Mouse (Mus musculus) liver, embryonic 12.5 days (tissue): ENCODE results near the gene Asb17. TPM values are rescaled to one million over a fixed set of nuclear protein-coding genes. Genes with fewer than 3 reads are reported as not detected.

ENCODE experiments used
- ATAC-seq: fragments of 200-750 bp; cut with Nextera tagmentation; 2 replicates; pipeline ENCODE4 v1.8.0; 2017; ENCODE audit warnings: moderate number of reproducible peaks, mild to moderate bottlenecking, moderate library complexity
- H3K27ac ChIP-seq: fragments of 300-500 bp; sonication (generic); 2 replicates; pipeline ENCODE4 v1.5.1; 2016; ENCODE audit warnings: mild to moderate bottlenecking
- H3K27me3 ChIP-seq: fragments of 300-500 bp; sonication (generic); replicated peaks from 2 replicates; pipeline ENCODE4 v1.6.1; 2016; ENCODE audit warnings: mild to moderate bottlenecking, moderate library complexity
- H3K36me3 ChIP-seq: fragments of 300-500 bp; sonication (generic); 2 replicates; pipeline ENCODE4 v1.6.1; 2016; ENCODE audit warnings: mild to moderate bottlenecking, moderate library complexity
- H3K4me1 ChIP-seq: fragments of 300-500 bp; sonication (generic); 2 replicates; pipeline ENCODE4 v1.6.1; 2016
- H3K4me2 ChIP-seq: fragments of 300-500 bp; sonication (generic); 2 replicates; pipeline ENCODE4 v1.6.1; 2016; ENCODE audit warnings: mild to moderate bottlenecking, moderate library complexity
- H3K4me3 ChIP-seq: fragments of 300-500 bp; sonication (generic); 2 replicates; pipeline ENCODE4 v1.5.1; 2016; ENCODE audit warnings: mild to moderate bottlenecking, moderate library complexity
- H3K9ac ChIP-seq: fragments of 300-500 bp; sonication (generic); 2 replicates; pipeline ENCODE4 v1.6.1; 2016; ENCODE audit warnings: mild to moderate bottlenecking, moderate library complexity
- H3K9me3 ChIP-seq: fragments of 300-500 bp; sonication (generic); replicated peaks from 2 replicates; pipeline ENCODE4 v1.6.1; 2016; ENCODE audit warnings: mild to moderate bottlenecking, moderate library complexity
- WGBS: fragments of 180-500 bp; shearing (Covaris S2); methylation state at CpG from one replicate; pipeline ENCODE4 v1.1.7; 2016; ENCODE audit not compliant: insufficient replicate concordance; 5-methylcytosine and 5-hydroxymethylcytosine counted together
- polyA plus RNA-seq: library from polyadenylated mRNA; unstranded; fragments of >200 nt; fragmentation: Nextera tagmentation; extraction: Ambion mirVana; gene quantifications from 2 replicates; pipeline ENCODE4 v1.2.1, GENCODE M21; 2016

Gene Asb17
- polyA plus RNA-seq, 1 experiment from 2014 or later, result 6.4 TPM

DNA sequence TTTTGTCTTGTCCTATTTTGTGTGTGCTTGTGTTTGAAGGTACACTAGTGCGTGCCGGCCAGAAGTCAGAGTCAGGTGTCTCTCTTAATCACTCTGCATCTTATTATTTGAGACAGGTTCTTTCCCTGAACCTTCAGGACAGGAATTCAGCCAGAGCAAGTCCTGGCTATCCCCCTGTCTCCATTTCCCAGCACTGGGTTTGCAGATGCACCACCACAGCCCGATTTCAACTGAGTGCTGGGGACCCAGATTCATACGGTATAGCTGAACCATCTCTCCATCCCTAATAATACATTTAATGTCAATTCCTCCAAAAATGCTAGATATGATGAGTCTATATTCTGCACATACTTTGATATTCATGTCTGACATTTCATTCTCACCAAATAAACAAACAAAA lies 9.9 kb upstream of the Asb17 start:
- peaks cover 6% of the 10 kb centered on the region; the same call in 1 of the 2 replicates for H3K9me3 ChIP-seq
- no peaks in the 10 kb centered on the region for H3K36me3 ChIP-seq
- H3K4me1 ChIP-seq, result peaks cover 71% of the 10 kb centered on the region
- H3K27ac ChIP-seq, result peak overlapping the region; percentile 34; the same call in 1 of the 2 replicates
- ATAC-seq, result no peak
- no peak overlapping the region for H3K4me2 ChIP-seq
- no peaks in the 10 kb centered on the region for H3K27me3 ChIP-seq
- no peak overlapping the region for H3K9ac ChIP-seq
- 86% methylated on average over 4 of the region's 4 CpGs for WGBS
- H3K4me3 ChIP-seq, result no peak overlapping the region

- 35% methylated on average over 7 of the region's 7 CpGs for WGBS
- Histone ChIP-seq H3K9ac (no peak overlapping the region), H3K36me3 (no peaks in the 10 kb centered on the region), H3K27ac (peak overlapping the region; percentile 23; the same call in 1 of the 2 replicates), H3K4me2 (no peak overlapping the region), H3K4me1 (peaks cover 58% of the 10 kb centered on the region), H3K27me3 (no peaks in the 10 kb centered on the region), H3K9me3 (peaks cover 6% of the 10 kb centered on the region; the same call in 1 of the 2 replicates), H3K4me3 (no peak overlapping the region)
- ATAC-seq, result peak; percentile 33; the same call in 1 of the 2 replicates
Observed at GRCm38 (mm10) chr3:153835455-153836086, 8.4 kb upstream of the Asb17 start.

DNA sequence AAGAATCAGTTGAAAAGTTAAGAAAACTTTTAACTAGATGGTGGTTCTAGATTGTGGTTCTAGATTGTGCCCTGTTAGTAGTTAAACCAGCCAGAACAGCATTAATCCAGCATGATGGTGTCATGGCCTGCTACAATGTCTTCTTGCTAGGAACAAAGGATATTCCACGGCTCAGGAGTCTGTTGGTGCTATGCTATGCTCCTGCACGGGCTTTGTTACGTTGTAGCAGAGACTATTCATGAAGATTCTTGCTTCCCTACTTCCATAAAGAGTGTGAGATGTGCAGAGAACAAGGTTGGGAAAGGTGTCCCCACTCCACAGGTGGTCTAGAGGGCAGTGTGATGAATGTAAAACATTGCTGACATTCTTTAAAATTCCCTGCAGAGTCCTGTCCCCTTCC lies 7.7 kb upstream of the Asb17 start:
- WGBS, result 73% methylated on average over 3 of the region's 3 CpGs
- no peak for ATAC-seq
- no peak overlapping the region for H3K4me3 ChIP-seq
- H3K4me1 ChIP-seq, result peaks cover 53% of the 10 kb centered on the region
- H3K27ac ChIP-seq, result no peak overlapping the region; the same call in 1 of the 2 replicates
- H3K4me2 ChIP-seq, result no peak overlapping the region
- no peaks in the 10 kb centered on the region for H3K36me3 ChIP-seq
- peaks cover 6% of the 10 kb centered on the region; the same call in 1 of the 2 replicates for H3K9me3 ChIP-seq
- no peaks in the 10 kb centered on the region for H3K27me3 ChIP-seq
- H3K9ac ChIP-seq, result no peak overlapping the region

DNA sequence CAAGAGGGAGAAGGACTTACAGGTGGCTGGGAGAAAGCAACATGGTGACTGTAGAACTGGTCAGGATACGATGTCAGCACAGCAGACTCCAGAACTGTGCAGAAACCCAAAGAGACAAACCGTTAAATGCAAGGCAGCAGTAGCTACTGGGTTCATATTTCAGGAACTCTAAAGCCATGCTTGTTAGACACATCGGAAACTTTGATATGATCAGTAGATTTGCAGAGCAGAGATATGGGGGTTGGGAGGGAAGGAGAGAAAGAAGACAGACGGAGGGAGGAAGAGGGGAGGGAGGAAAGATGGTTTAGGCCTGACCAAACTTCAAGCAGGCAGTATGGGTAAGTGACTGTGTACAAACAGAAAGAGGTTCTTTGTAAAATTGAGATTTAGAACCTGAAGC lies 6.4 kb upstream of the Asb17 start:
- no peak for ATAC-seq
- H3K9me3 ChIP-seq, result peaks cover 6% of the 10 kb centered on the region; the same call in 1 of the 2 replicates
- peaks cover 44% of the 10 kb centered on the region for H3K4me1 ChIP-seq
- WGBS, result 47% methylated on average over 4 of the region's 4 CpGs
- no peaks in the 10 kb centered on the region for H3K27me3 ChIP-seq
- H3K27ac ChIP-seq, result no peak overlapping the region
- H3K4me3 ChIP-seq, result no peak overlapping the region
- no peaks in the 10 kb centered on the region for H3K36me3 ChIP-seq
- no peak overlapping the region for H3K4me2 ChIP-seq
- no peak overlapping the region for H3K9ac ChIP-seq

- Histone ChIP-seq H3K9ac (0 out of 2 replicates have a peak overlapping the region, but pooled peaks have one; percentile 8), H3K27me3 (no peaks in the 10 kb centered on the region), H3K4me2 (no peak overlapping the region), H3K4me1 (peaks cover 60% of the 10 kb centered on the region), H3K27ac (0 out of 2 replicates have a peak overlapping the region, but pooled peaks have one; percentile 29), H3K36me3 (no peaks in the 10 kb centered on the region), H3K9me3 (no peaks in the 10 kb centered on the region), H3K4me3 (no peak overlapping the region)
- 89% methylated on average over 9 of the region's 9 CpGs for WGBS
- no peak for ATAC-seq
Observed at GRCm38 (mm10) chr3:153844757-153845156, 748 bp downstream of the Asb17 start.

DNA sequence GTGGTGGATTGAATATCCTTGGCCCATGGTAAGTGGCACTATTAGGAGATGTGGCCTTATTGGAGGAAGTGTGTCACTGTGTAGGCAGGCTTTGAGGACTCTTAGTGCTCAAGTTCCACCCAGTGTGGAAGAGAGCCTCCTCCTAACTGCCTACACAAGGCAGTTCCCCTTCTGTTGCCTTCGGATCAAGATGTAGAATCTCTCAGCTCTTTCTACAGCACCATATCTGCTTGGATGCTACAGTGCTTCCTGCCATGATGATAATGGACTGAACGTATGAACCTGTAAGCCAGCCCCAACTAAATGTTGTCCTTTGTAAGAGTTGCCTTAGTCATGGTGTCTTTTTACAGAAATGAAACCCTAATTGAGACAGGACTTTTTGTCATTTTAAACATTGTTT lies 1.5 kb downstream of the Asb17 start:
- Histone ChIP-seq H3K27me3 (no peaks in the 10 kb centered on the region), H3K27ac (peak overlapping the region; percentile 33), H3K4me3 (no peak overlapping the region), H3K4me1 (peaks cover 67% of the 10 kb centered on the region), H3K9me3 (no peaks in the 10 kb centered on the region), H3K36me3 (no peaks in the 10 kb centered on the region), H3K4me2 (no peak overlapping the region), H3K9ac (no peak overlapping the region)
- 27% methylated on average over 2 of the region's 2 CpGs for WGBS
- ATAC-seq, result peak; percentile 34

DNA sequence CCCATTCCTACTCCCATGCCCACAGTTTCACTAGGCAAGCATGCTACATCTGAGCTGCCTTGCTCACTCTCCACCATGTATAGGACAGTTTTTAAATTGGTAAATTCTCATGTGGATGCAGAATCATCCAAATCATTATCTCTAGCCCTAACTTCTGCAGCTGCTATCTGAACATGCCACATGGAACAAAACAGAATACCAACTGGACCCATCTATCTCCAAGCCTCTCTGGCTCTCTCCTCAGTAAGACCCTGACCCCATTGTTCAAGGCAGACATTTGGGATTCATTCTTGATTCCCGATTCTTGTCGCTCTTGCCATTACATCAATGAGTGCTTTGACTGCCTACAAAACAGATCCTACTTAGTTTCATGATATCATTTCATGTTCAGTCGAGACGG lies 2.1 kb downstream of the Asb17 start:
- H3K27ac ChIP-seq, result peak overlapping the region; percentile 33
- H3K4me2 ChIP-seq, result peak overlapping the region; percentile 21

DNA sequence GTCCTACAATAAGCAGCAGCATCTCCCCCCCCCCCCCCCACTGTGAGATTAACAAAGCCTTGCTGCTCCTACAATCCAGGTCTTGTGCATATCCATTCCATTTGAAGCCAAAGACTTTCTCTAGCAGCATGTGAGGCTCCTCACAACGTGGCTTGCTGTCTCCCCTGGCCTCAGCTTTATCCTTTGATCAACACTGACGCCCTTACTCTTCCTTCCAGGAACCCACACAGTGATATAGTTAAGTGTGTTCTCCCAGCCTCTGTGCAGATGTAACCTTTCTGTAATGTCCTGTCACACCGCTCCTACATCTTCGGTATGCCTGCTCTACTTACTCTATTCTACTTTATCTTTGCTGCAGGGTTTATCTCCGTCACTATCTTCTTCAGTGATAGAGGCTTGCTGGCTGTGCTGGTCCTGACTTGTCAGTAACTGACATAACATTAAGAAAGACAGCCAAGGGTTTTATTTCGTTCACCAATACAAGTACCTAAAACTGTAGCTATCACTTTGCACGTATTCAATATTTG lies 3.3 kb downstream of the Asb17 start:
- Histone ChIP-seq H3K4me1 (peaks cover 67% of the 10 kb centered on the region), H3K9ac (0 out of 2 replicates have a peak overlapping the region, but pooled peaks have one; percentile 13), H3K27ac (peak overlapping the region; percentile 53), H3K9me3 (no peaks in the 10 kb centered on the region), H3K27me3 (no peaks in the 10 kb centered on the region), H3K36me3 (no peaks in the 10 kb centered on the region), H3K4me3 (no peak overlapping the region), H3K4me2 (peak overlapping the region; percentile 27)
- 49% methylated on average over 7 of the region's 7 CpGs for WGBS
- ATAC-seq, result peak; percentile 33; the same call in 1 of the 2 replicates

More for the DNA sequence above, 2.1 kb downstream of the Asb17 start:
- Histone ChIP-seq H3K4me3 (no peak overlapping the region), H3K4me1 (peaks cover 72% of the 10 kb centered on the region), H3K9ac (no peak overlapping the region), H3K36me3 (no peaks in the 10 kb centered on the region), H3K27me3 (no peaks in the 10 kb centered on the region), H3K9me3 (no peaks in the 10 kb centered on the region)
- 82% methylated on average over 4 of the region's 4 CpGs for WGBS
- ATAC-seq, result no peak

GRCm38 (mm10) chr3:153849368-153850015 lies 5.5 kb downstream of the Asb17 start:
- H3K4me3 ChIP-seq, result peak overlapping the region; percentile 49
- peak overlapping the region; percentile 88 for H3K27ac ChIP-seq
- H3K36me3 ChIP-seq, result peaks cover 4% of the 10 kb centered on the region; the same call in 1 of the 2 replicates
- peak overlapping the region; percentile 69 for H3K4me2 ChIP-seq
- ATAC-seq, result peak; percentile 73
- H3K9ac ChIP-seq, result peak overlapping the region; percentile 61
- H3K4me1 ChIP-seq, result peaks cover 86% of the 10 kb centered on the region
- WGBS, result 6% methylated on average over 5 of the region's 5 CpGs
- no peaks in the 10 kb centered on the region for H3K27me3 ChIP-seq
- H3K9me3 ChIP-seq, result no peaks in the 10 kb centered on the region

DNA sequence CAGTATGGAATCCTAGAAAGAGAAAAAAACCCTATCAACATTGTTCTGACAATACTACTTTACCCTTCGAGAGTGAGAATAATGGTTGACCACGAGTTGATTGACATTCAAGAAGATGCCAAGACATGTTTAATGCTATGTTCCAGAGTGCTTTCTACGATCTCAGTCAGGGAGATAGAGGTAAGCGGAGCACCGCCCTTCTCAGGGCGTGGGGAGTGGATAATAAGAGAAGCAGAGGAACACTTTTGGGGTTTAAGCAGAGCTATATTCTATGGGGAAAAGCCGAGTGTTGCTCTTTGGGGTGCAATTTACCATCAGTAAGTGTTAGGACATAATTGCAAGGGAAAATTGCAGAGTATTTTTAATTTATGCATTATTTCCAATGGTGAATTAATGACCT lies 6.8 kb downstream of the Asb17 start:
- Histone ChIP-seq H3K27me3 (no peaks in the 10 kb centered on the region), H3K36me3 (peaks cover 4% of the 10 kb centered on the region; the same call in 1 of the 2 replicates), H3K4me2 (peak overlapping the region; percentile 69), H3K4me1 (peaks cover 78% of the 10 kb centered on the region), H3K9me3 (no peaks in the 10 kb centered on the region), H3K4me3 (peak overlapping the region; percentile 49), H3K27ac (peak overlapping the region; percentile 88), H3K9ac (peak overlapping the region; percentile 61)
- peak; percentile 59 for ATAC-seq
- WGBS, result 23% methylated on average over 7 of the region's 7 CpGs

- Histone ChIP-seq H3K4me1 (peaks cover 63% of the 10 kb centered on the region), H3K27ac (peak overlapping the region; percentile 96), H3K9ac (peak overlapping the region; percentile 77), H3K9me3 (no peaks in the 10 kb centered on the region), H3K27me3 (no peaks in the 10 kb centered on the region), H3K4me3 (peak overlapping the region; percentile 53), H3K4me2 (peak overlapping the region; percentile 69), H3K36me3 (peaks cover 4% of the 10 kb centered on the region; the same call in 1 of the 2 replicates)
- ATAC-seq, result peak; percentile 98
- 25% methylated on average over 8 of the region's 8 CpGs for WGBS
Observed at GRCm38 (mm10) chr3:153852266-153852665, 8.3 kb downstream of the Asb17 start.
